Mouse (Mus musculus) intestine, postnatal 0 days (tissue): ENCODE results near the gene Gcc1. TPM values are rescaled to one million over a fixed set of nuclear protein-coding genes. Genes with fewer than 3 reads are reported as not detected.

Experiments used
- ATAC-seq: fragments of 200-750 bp; cut with Nextera tagmentation; 2 replicates; pipeline ENCODE4 v1.8.0; 2017; ENCODE audit warnings: mild to moderate bottlenecking, moderate TSS enrichment, moderate library complexity
- H3K27ac ChIP-seq: fragments of 300-500 bp; sonication (generic); 2 replicates; pipeline ENCODE4 v1.5.1; 2014; ENCODE audit warnings: mild to moderate bottlenecking, low read depth, low read length, moderate library complexity
- H3K27me3 ChIP-seq: fragments of 300-500 bp; sonication (generic); replicated peaks from 2 replicates; pipeline ENCODE4 v1.6.1; 2014; ENCODE audit warnings: low read length, mixed read lengths; ENCODE audit not compliant: control insufficient read depth, insufficient read depth
- H3K36me3 ChIP-seq: fragments of 300-500 bp; sonication (generic); 2 replicates; pipeline ENCODE4 v1.6.1; 2014; ENCODE audit warnings: mild to moderate bottlenecking, moderate library complexity; ENCODE audit not compliant: control insufficient read depth, insufficient read depth
- H3K4me1 ChIP-seq: fragments of 300-500 bp; sonication (generic); replicated peaks from 2 replicates; pipeline ENCODE4 v1.6.1; 2014; ENCODE audit warnings: antibody characterized with exemption, low read length, mixed read lengths; ENCODE audit not compliant: control insufficient read depth, insufficient read depth
- H3K4me2 ChIP-seq: fragments of 300-500 bp; sonication (generic); replicated peaks from 2 replicates; pipeline ENCODE4 v1.6.1; 2014; ENCODE audit warnings: low read depth, mild to moderate bottlenecking, moderate library complexity
- H3K4me3 ChIP-seq: fragments of 300-500 bp; sonication (generic); 2 replicates; pipeline ENCODE4 v1.5.1; 2014; ENCODE audit warnings: low read depth, low read length
- H3K9ac ChIP-seq: fragments of 300-500 bp; sonication (generic); 2 replicates; pipeline ENCODE4 v1.6.1; 2014; ENCODE audit warnings: mild to moderate bottlenecking, low read depth, low read length
- H3K9me3 ChIP-seq: fragments of 300-500 bp; sonication (generic); 2 replicates; pipeline ENCODE4 v1.6.1; 2016; ENCODE audit warnings: mixed run types; ENCODE audit not compliant: control insufficient read depth
- CTCF ChIP-seq: sonication (generic); IDR thresholded peaks from 2 replicates; pipeline ENCODE4 v1.5.1; 2016; ENCODE audit warnings: low read depth, mild to moderate bottlenecking, control low read depth, antibody characterized with exemption, moderate library complexity
- WGBS: fragments of 180-500 bp; shearing (Covaris S2); extraction: QIAGEN DNeasy Blood & Tissue Kit; methylation state at CpG from one replicate; pipeline ENCODE4 v1.1.7; 2014; 5-methylcytosine and 5-hydroxymethylcytosine counted together
- polyA plus RNA-seq: library from polyadenylated mRNA; unstranded; fragments of >200 nt; fragmentation: Nextera tagmentation; extraction: Ambion mirVana; gene quantifications from 2 replicates; pipeline ENCODE4 v1.2.1, GENCODE M21; 2015

Gene Gcc1
- polyA plus RNA-seq, 1 experiment from 2014 or later = 5.3 TPM

GRCm38 (mm10) chr6:28369966-28370683 is 58.1 kb downstream of the Gcc1 start:
- no peaks in the 10 kb centered on the region for H3K36me3 ChIP-seq
- H3K9ac ChIP-seq = no peak overlapping the region
- no peak overlapping the region for H3K27ac ChIP-seq
- TF ChIP-seq CTCF = no peak
- no peaks in the 10 kb centered on the region for H3K4me1 ChIP-seq
- no peak overlapping the region for H3K4me3 ChIP-seq
- WGBS = 76% methylated on average over 6 of the region's 6 CpGs
- ATAC-seq = no peak
- H3K9me3 ChIP-seq = no peaks in the 10 kb centered on the region
- no peak overlapping the region for H3K4me2 ChIP-seq
- 0 out of 2 replicates have a peak, but pooled peaks cover 3% of the 10 kb centered on the region for H3K27me3 ChIP-seq

- Histone ChIP-seq H3K27ac (no peak overlapping the region), H3K4me2 (no peak overlapping the region), H3K9ac (no peak overlapping the region), H3K4me3 (no peak overlapping the region), H3K36me3 (no peaks in the 10 kb centered on the region), H3K4me1 (no peaks in the 10 kb centered on the region), H3K9me3 (no peaks in the 10 kb centered on the region), H3K27me3 (0 out of 2 replicates have a peak, but pooled peaks cover 3% of the 10 kb centered on the region)
- ATAC-seq = no peak
- 90% methylated on average over 9 of the region's 9 CpGs for WGBS
- TF ChIP-seq CTCF = no peak
Observed at GRCm38 (mm10) chr6:28367575-28367974, 60.6 kb downstream of the Gcc1 start.

Other genes with a start within 250 kb of the Gcc1 start
- 19.2 and 19.3 TPM in 2 replicates for gene Zfp800, start 30.4 kb downstream of the Gcc1 start, polyA plus RNA-seq
- gene Arf5, start 4.8 kb downstream of the Gcc1 start, polyA plus RNA-seq = 289 and 307 TPM in 2 replicates
- gene Fscn3, start 601 bp downstream of the Gcc1 start, polyA plus RNA-seq = not detected in 2 replicates
- 0.37 and 1.3 TPM in 2 replicates for gene Pax4, start 21.0 kb upstream of the Gcc1 start, polyA plus RNA-seq
- 39.4 and 41.8 TPM in 2 replicates for gene Snd1, start 46.7 kb upstream of the Gcc1 start, polyA plus RNA-seq